ENCODE assay signal across 11 mouse cellular contexts in genomic region chr11:79191214-79191613, GRCm38 (mm10). TPM values are rescaled to one million over a fixed set of nuclear protein-coding genes. Genes with fewer than 3 reads are reported as not detected.
DNase-seq lines count a peak whose midpoint lies in the region; ATAC-seq and TF ChIP-seq lines count a peak whose summit lies in the region.
"Had no signal": no experiment of that assay in that cellular context is flagged by ENCODE, and none has a peak within 500 bp of the region (broad histone marks: within the 10 kb centered on the region; RNA-seq: fewer than 3 reads in every experiment).

No protein-coding gene starts in this region.

- WGBS in midbrain, embryonic 11.5 days, result 90% methylated on average over 4 of the region's 4 CpGs
- WGBS in midbrain, embryonic 13.5 days, result 88% methylated on average over 4 of the region's 4 CpGs
- 91% methylated on average over 4 of the region's 4 CpGs for WGBS in liver, postnatal 0 days (ENCODE audit: insufficient replicate concordance)
- 78% methylated on average over 4 of the region's 4 CpGs for WGBS in forebrain, embryonic 14.5 days

- peak; percentile 43 to 67 for DNase-seq in cerebellum, postnatal 14 days
- DNase-seq in cerebellum, adult 18-20 months, result no peak
- peak; percentile 19 for DNase-seq in midbrain, embryonic 11.5 days (ENCODE audit: low spot score, missing footprints)
- DNase-seq in left cerebral cortex, adult 2 months (ENCODE audit: extremely low spot score in 1 of 2, low spot score in 2 of 2), result peak in 1 of 2 experiments; percentile 32
- DNase-seq in liver, postnatal 0 days, result no peak
- no peak for DNase-seq in urinary bladder, postnatal 36 days (ENCODE audit: low spot score in 2 of 2)
- no peak for DNase-seq in forebrain, embryonic 14.5 days (ENCODE audit: low spot score)
- DNase-seq: kidney, postnatal 36 days; lung, embryonic 14.5 days had no signal

- H3K9me3 ChIP-seq in midbrain, embryonic 11.5 days (ENCODE audit: control insufficient read depth, low read length), result no peaks in the 10 kb centered on the region
- no peaks in the 10 kb centered on the region for H3K9me3 ChIP-seq in midbrain, embryonic 13.5 days
- no peaks in the 10 kb centered on the region for H3K9me3 ChIP-seq in liver, postnatal 0 days (ENCODE audit: low read length)
- no peaks in the 10 kb centered on the region for H3K9me3 ChIP-seq in forebrain, embryonic 14.5 days (replicated peaks; ENCODE audit: control insufficient read depth, low read length)
- H3K9me3 ChIP-seq: hindbrain, embryonic 15.5 days had no signal

- H3K9ac ChIP-seq in midbrain, embryonic 11.5 days (ENCODE audit: low read length), result no peak overlapping the region
- H3K9ac ChIP-seq in midbrain, embryonic 13.5 days (replicated peaks), result no peak overlapping the region
- H3K9ac ChIP-seq in liver, postnatal 0 days (replicated peaks), result no peak overlapping the region
- no peak overlapping the region for H3K9ac ChIP-seq in forebrain, embryonic 14.5 days (ENCODE audit: low read length)
- H3K9ac ChIP-seq: hindbrain, embryonic 15.5 days; lung, embryonic 14.5 days had no signal

- no peak for TF ChIP-seq CTCF in left cerebral cortex, adult 2 months (IDR thresholded peaks at IDR 0.05)
- no peak for TF ChIP-seq CTCF in liver, postnatal 0 days (IDR thresholded peaks at IDR 0.05; ENCODE audit: low read depth)

- H3K4me3 ChIP-seq in midbrain, embryonic 11.5 days (ENCODE audit: low read depth, low read length), result no peak overlapping the region
- no peak overlapping the region for H3K4me3 ChIP-seq in midbrain, embryonic 13.5 days (replicated peaks)
- H3K4me3 ChIP-seq in left cerebral cortex, adult 2 months, result no peak overlapping the region
- H3K4me3 ChIP-seq in liver, postnatal 0 days (ENCODE audit: low read depth, low read length), result no peak overlapping the region
- no peak overlapping the region for H3K4me3 ChIP-seq in forebrain, embryonic 14.5 days (ENCODE audit: low read depth, low read length)
- H3K4me3 ChIP-seq: hindbrain, embryonic 15.5 days had no signal

- no peak overlapping the region for H3K27ac ChIP-seq in midbrain, embryonic 11.5 days (ENCODE audit: low read depth, low read length)
- H3K27ac ChIP-seq in midbrain, embryonic 13.5 days, result no peak overlapping the region
- peak overlapping the region; percentile 50 for H3K27ac ChIP-seq in left cerebral cortex, adult 2 months
- H3K27ac ChIP-seq in liver, postnatal 0 days (ENCODE audit: low read depth), result no peak overlapping the region
- no peak overlapping the region for H3K27ac ChIP-seq in forebrain, embryonic 14.5 days (ENCODE audit: low read depth, low read length)
- H3K27ac ChIP-seq: hindbrain, embryonic 15.5 days had no signal

- TF ChIP-seq EP300 in liver, postnatal 0 days (IDR thresholded peaks at IDR 0.05; ENCODE audit: low read depth), result no peak

- H3K36me3 ChIP-seq in midbrain, embryonic 11.5 days (ENCODE audit: control insufficient read depth, insufficient read depth, low read length), result no peaks in the 10 kb centered on the region
- no peaks in the 10 kb centered on the region for H3K36me3 ChIP-seq in midbrain, embryonic 13.5 days
- no peaks in the 10 kb centered on the region for H3K36me3 ChIP-seq in liver, postnatal 0 days (replicated peaks; ENCODE audit: insufficient read depth, low read length)
- H3K36me3 ChIP-seq in forebrain, embryonic 14.5 days (ENCODE audit: control insufficient read depth, insufficient read depth, low read length), result no peaks in the 10 kb centered on the region
- H3K36me3 ChIP-seq: hindbrain, embryonic 15.5 days had no signal

- no peaks in the 10 kb centered on the region for H3K4me1 ChIP-seq in midbrain, embryonic 11.5 days (ENCODE audit: control insufficient read depth, insufficient read depth, low read length)
- no peaks in the 10 kb centered on the region for H3K4me1 ChIP-seq in midbrain, embryonic 13.5 days (replicated peaks)
- no peaks in the 10 kb centered on the region for H3K4me1 ChIP-seq in liver, postnatal 0 days (ENCODE audit: insufficient read depth)
- peaks cover 12% of the 10 kb centered on the region for H3K4me1 ChIP-seq in forebrain, embryonic 14.5 days (ENCODE audit: control insufficient read depth, insufficient read depth, low read length)

- H3K4me2 ChIP-seq in midbrain, embryonic 11.5 days, result no peak overlapping the region
- H3K4me2 ChIP-seq in midbrain, embryonic 13.5 days (replicated peaks), result no peak overlapping the region
- H3K4me2 ChIP-seq in liver, postnatal 0 days (ENCODE audit: low read depth, low read length), result no peak overlapping the region
- H3K4me2 ChIP-seq in forebrain, embryonic 14.5 days (ENCODE audit: low read length), result no peak overlapping the region
- H3K4me2 ChIP-seq: hindbrain, embryonic 15.5 days; lung, embryonic 14.5 days had no signal

- H3K27me3 ChIP-seq in midbrain, embryonic 11.5 days (ENCODE audit: control insufficient read depth, insufficient read depth, low read length), result no peaks in the 10 kb centered on the region
- H3K27me3 ChIP-seq in midbrain, embryonic 13.5 days, result no peaks in the 10 kb centered on the region
- no peaks in the 10 kb centered on the region for H3K27me3 ChIP-seq in liver, postnatal 0 days (ENCODE audit: insufficient read depth, low read length)
- H3K27me3 ChIP-seq in forebrain, embryonic 14.5 days (replicated peaks; ENCODE audit: control insufficient read depth, insufficient read depth, low read length), result no peaks in the 10 kb centered on the region
- H3K27me3 ChIP-seq: hindbrain, embryonic 15.5 days had no signal

- intact Hi-C loops in left cerebral cortex, adult 2 months (cut with DNase I), result no loop called here

- no peak for ATAC-seq in midbrain, embryonic 11.5 days (ENCODE audit: low FRiP score)
- ATAC-seq in midbrain, embryonic 13.5 days, result no peak
- ATAC-seq in liver, postnatal 0 days, result no peak
- ATAC-seq in forebrain, embryonic 14.5 days, result no peak

RNA-seq across cellular contexts. Expression of gene Ksr1, which starts 45.0 kb away (rescaled TPM):
- 2.4 and 3.3 TPM in 2 replicates for polyA plus RNA-seq in midbrain, embryonic 11.5 days (2014; fragmentation: Nextera tagmentation; extraction: Ambion mirVana)
- polyA plus RNA-seq in midbrain, embryonic 13.5 days (2015; fragmentation: Nextera tagmentation; extraction: Ambion mirVana), result 2.3 and 3.7 TPM in 2 replicates
- total RNA-seq in left cerebral cortex, adult 2 months (2021), result 10 to 100 TPM; 57.2 to 59.8 TPM
- 0.81 and 1.0 TPM in 2 replicates for polyA plus RNA-seq in liver, postnatal 0 days (2015; fragmentation: Nextera tagmentation; extraction: Ambion mirVana)
- 4.7 and 7.2 TPM in 2 replicates for polyA plus RNA-seq in forebrain, embryonic 14.5 days (2014; fragmentation: Nextera tagmentation; extraction: Ambion mirVana)

Comparison
In these comparisons a context has a peak if more than half of its experiments do, and no peak if none do; other contexts are left out.
1. DNase-seq: peak in cerebellum, postnatal 14 days (2 of 2) and midbrain, embryonic 11.5 days (single experiment); none in cerebellum, adult 18-20 months (0 of 2), liver, postnatal 0 days (single experiment), urinary bladder, postnatal 36 days (0 of 2) and forebrain, embryonic 14.5 days (single experiment).